Mouse (Mus musculus) gastrocnemius, postnatal 4 days (tissue): ENCODE measurements around the gene Gm44805. TPM values are rescaled to one million over a fixed set of nuclear protein-coding genes. Genes with fewer than 3 reads are reported as not detected.

Experiments used
- DNase-seq, 2 experiments: peaks; one replicate each; pipeline ENCODE4 v3.0.0; 2021 to 2022; ENCODE audit warnings: low spot score in 2 of 2, mixed read lengths in 2 of 2
- long read RNA-seq, 2 experiments: library from polyadenylated mRNA; stranded (forward); transcript quantifications; one replicate each; pipeline ENCODE4 v2.0.0; 2021
- total RNA-seq, 2 experiments: library from RNA; stranded (reverse); gene quantifications; 2 replicates each; pipeline ENCODE4 v1.2.3; 2021

Gene Gm44805
- total RNA-seq, result not detected
- long read RNA-seq, experiment 1, result 0 reads
- long read RNA-seq, experiment 2, result 0 reads

GRCm38 (mm10) chr7:19681202-19681694 is at the start of gene Gm44805, which contains the start of gene Apoc4:
Gene Gm44805, minus strand, starts transcription at chr7:19681423.
Gene Apoc4, minus strand, starts transcription at chr7:19681479.
- DNase-seq, result no peak

- no peak for DNase-seq
Measured at GRCm38 (mm10) chr7:19726541-19726940, 45.3 kb upstream of the Gm44805 start.

- DNase-seq, result no peak
Measured at GRCm38 (mm10) chr7:19724167-19724566, 42.9 kb upstream of the Gm44805 start.

- no peak for DNase-seq
Measured at GRCm38 (mm10) chr7:19722754-19723195, 41.6 kb upstream of the Gm44805 start.

- no peak for DNase-seq
Measured at GRCm38 (mm10) chr7:19719200-19719599, 38.0 kb upstream of the Gm44805 start.

- no peak for DNase-seq
Measured at GRCm38 (mm10) chr7:19718297-19718952, 37.2 kb upstream of the Gm44805 start.

- no peak for DNase-seq
Measured at GRCm38 (mm10) chr7:19717346-19717745, 36.1 kb upstream of the Gm44805 start.

GRCm38 (mm10) chr7:19716822-19717221 is 35.6 kb upstream of the Gm44805 start:
- no peak for DNase-seq

GRCm38 (mm10) chr7:19716055-19716682 is 34.9 kb upstream of the Gm44805 start:
- no peak for DNase-seq

GRCm38 (mm10) chr7:19715239-19716054 is 34.2 kb upstream of the Gm44805 start, which contains the start of gene Tomm40:
Gene Tomm40, minus strand, starts transcription at chr7:19715438.
- DNase-seq, result peak; percentile 90 to 98

GRCm38 (mm10) chr7:19714836-19715235 is 33.6 kb upstream of the Gm44805 start:
- no peak for DNase-seq

- DNase-seq, result no peak
Measured at GRCm38 (mm10) chr7:19713598-19713997, 32.4 kb upstream of the Gm44805 start.

- DNase-seq, result no peak
Measured at GRCm38 (mm10) chr7:19713196-19713595, 32.0 kb upstream of the Gm44805 start.

GRCm38 (mm10) chr7:19712414-19712813 is 31.2 kb upstream of the Gm44805 start:
- DNase-seq, result no peak

GRCm38 (mm10) chr7:19710650-19711049 is 29.4 kb upstream of the Gm44805 start:
- DNase-seq, result no peak

GRCm38 (mm10) chr7:19705271-19705670 is 24.0 kb upstream of the Gm44805 start:
- DNase-seq, result no peak

- no peak for DNase-seq
Measured at GRCm38 (mm10) chr7:19704475-19704874, 23.3 kb upstream of the Gm44805 start.

- DNase-seq, result no peak
Measured at GRCm38 (mm10) chr7:19702859-19703555, 21.8 kb upstream of the Gm44805 start.

GRCm38 (mm10) chr7:19701069-19701761 is 20.0 kb upstream of the Gm44805 start:
- peak in 1 of 2 experiments; percentile 73 for DNase-seq
